Mouse (Mus musculus): ENCODE data around the gene Cep126.

GRCm38 (mm10) chr9:8074345-8074744 lies 59.7 kb downstream of the Cep126 start:
- TF ChIP-seq CTCF (IDR thresholded peaks at IDR 0.05; ENCODE audit: borderline replicate concordance, extremely low read depth, insufficient read depth, insufficient read length): peak; percentile 37; the same call in 1 of the 2 replicates
- no peak for TF ChIP-seq POLR2A (IDR thresholded peaks at IDR 0.05; ENCODE audit: borderline replicate concordance, extremely low read depth, insufficient read depth, insufficient read length, poor library complexity, severe bottlenecking)
